Mouse (Mus musculus) midbrain, embryonic 12.5 days (tissue): ENCODE results near the gene Arnt. TPM values are rescaled to one million over a fixed set of nuclear protein-coding genes. Genes with fewer than 3 reads are reported as not detected.
"Not testable (repeated sequence)": the region's sequence is repeated elsewhere in the genome, so short reads cannot be mapped to it uniquely, and the experiment has no call there.

Experiments
- ATAC-seq: fragments of 200-750 bp; cut with Nextera tagmentation; 2 replicates; pipeline ENCODE4 v1.8.0; 2017; ENCODE audit warnings: low read depth, moderate TSS enrichment, moderate library complexity; ENCODE audit not compliant: low FRiP score
- H3K27ac ChIP-seq: fragments of 300-500 bp; sonication (generic); replicated peaks from 2 replicates; pipeline ENCODE4 v1.5.1; 2016; ENCODE audit warnings: mild to moderate bottlenecking
- H3K27me3 ChIP-seq: fragments of 300-500 bp; sonication (generic); 2 replicates; pipeline ENCODE4 v1.6.1; 2016; ENCODE audit warnings: mild to moderate bottlenecking
- H3K36me3 ChIP-seq: fragments of 300-500 bp; sonication (generic); 2 replicates; pipeline ENCODE4 v1.6.1; 2016
- H3K4me1 ChIP-seq: fragments of 300-500 bp; sonication (generic); 2 replicates; pipeline ENCODE4 v1.6.1; 2016
- H3K4me2 ChIP-seq: fragments of 300-500 bp; sonication (generic); replicated peaks from 2 replicates; pipeline ENCODE4 v1.6.1; 2016; ENCODE audit warnings: mild to moderate bottlenecking, moderate library complexity
- H3K4me3 ChIP-seq: fragments of 300-500 bp; sonication (generic); 2 replicates; pipeline ENCODE4 v1.5.1; 2016; ENCODE audit warnings: mild to moderate bottlenecking
- H3K9ac ChIP-seq: fragments of 300-500 bp; sonication (generic); replicated peaks from 2 replicates; pipeline ENCODE4 v1.6.1; 2016; ENCODE audit warnings: mild to moderate bottlenecking, moderate library complexity
- H3K9me3 ChIP-seq: fragments of 300-500 bp; sonication (generic); 2 replicates; pipeline ENCODE4 v1.6.1; 2016; ENCODE audit warnings: mild to moderate bottlenecking
- WGBS: fragments of 180-500 bp; shearing (Covaris S2); methylation state at CpG from one replicate; pipeline ENCODE4 v1.1.7; 2016; 5-methylcytosine and 5-hydroxymethylcytosine counted together
- polyA plus RNA-seq: library from polyadenylated mRNA; unstranded; fragments of >200 nt; fragmentation: Nextera tagmentation; extraction: Ambion mirVana; gene quantifications from 2 replicates; pipeline ENCODE4 v1.2.1, GENCODE M21; 2016

Gene Arnt
- polyA plus RNA-seq = 32.9 and 33.2 TPM in 2 replicates

- Histone ChIP-seq H3K9ac (peak within 1 kb of the TSS; percentile 77), H3K27me3 (no peaks in the 10 kb centered on the region), H3K4me3 (peak within 1 kb of the TSS; percentile 87), H3K9me3 (no peaks in the 10 kb centered on the region), H3K4me1 (peaks cover 7% of the 10 kb centered on the region; the same call in 1 of the 2 replicates), H3K36me3 (peaks cover 12% of the 10 kb centered on the region), H3K4me2 (peak within 1 kb of the TSS; percentile 74), H3K27ac (peak within 1 kb of the TSS; percentile 66)
- peak; percentile 100 for ATAC-seq
- WGBS = under 1% methylated on average over 47 of the region's 47 CpGs
Measured at GRCm38 (mm10) chr3:95434136-95434982, at the start of gene Arnt. Gene Arnt, plus strand, starts transcription at chr3:95434388.

- WGBS = 82% methylated on average over 5 of the region's 5 CpGs
- no peaks in the 10 kb centered on the region for H3K9me3 ChIP-seq
- ATAC-seq = no peak
- H3K27me3 ChIP-seq = no peaks in the 10 kb centered on the region
- H3K4me1 ChIP-seq = no peaks in the 10 kb centered on the region
- no peak overlapping the region for H3K9ac ChIP-seq
- H3K4me3 ChIP-seq = no peak overlapping the region
- H3K27ac ChIP-seq = no peak overlapping the region
- H3K36me3 ChIP-seq = no peaks in the 10 kb centered on the region
- H3K4me2 ChIP-seq = no peak overlapping the region
Measured at GRCm38 (mm10) chr3:95385401-95386075, 48.6 kb upstream of the Arnt start.

- Histone ChIP-seq H3K36me3 (no peaks in the 10 kb centered on the region), H3K27ac (no peak overlapping the region), H3K9ac (no peak overlapping the region), H3K4me1 (no peaks in the 10 kb centered on the region), H3K4me2 (no peak overlapping the region), H3K4me3 (no peak overlapping the region), H3K9me3 (0 out of 2 replicates have a peak, but pooled peaks cover 4% of the 10 kb centered on the region), H3K27me3 (no peaks in the 10 kb centered on the region)
- no peak for ATAC-seq
- 92% methylated on average over 4 of the region's 4 CpGs for WGBS
Measured at GRCm38 (mm10) chr3:95394385-95394784, 39.8 kb upstream of the Arnt start.

GRCm38 (mm10) chr3:95402741-95403140 lies 31.4 kb upstream of the Arnt start, which contains the start of gene 4930558C23Rik:
Gene 4930558C23Rik, minus strand, starts transcription at chr3:95402841.
- Histone ChIP-seq H3K4me3 (no peak within 1 kb of the TSS), H3K9ac (no peak within 1 kb of the TSS), H3K4me1 (no peaks in the 10 kb centered on the region), H3K9me3 (no peaks in the 10 kb centered on the region), H3K27ac (no peak within 1 kb of the TSS), H3K27me3 (no peaks in the 10 kb centered on the region), H3K4me2 (no peak within 1 kb of the TSS), H3K36me3 (no peaks in the 10 kb centered on the region)
- no peak for ATAC-seq
- whole genome bisulfite sequencing = 93% methylated on average over 3 of the region's 3 CpGs

DNA sequence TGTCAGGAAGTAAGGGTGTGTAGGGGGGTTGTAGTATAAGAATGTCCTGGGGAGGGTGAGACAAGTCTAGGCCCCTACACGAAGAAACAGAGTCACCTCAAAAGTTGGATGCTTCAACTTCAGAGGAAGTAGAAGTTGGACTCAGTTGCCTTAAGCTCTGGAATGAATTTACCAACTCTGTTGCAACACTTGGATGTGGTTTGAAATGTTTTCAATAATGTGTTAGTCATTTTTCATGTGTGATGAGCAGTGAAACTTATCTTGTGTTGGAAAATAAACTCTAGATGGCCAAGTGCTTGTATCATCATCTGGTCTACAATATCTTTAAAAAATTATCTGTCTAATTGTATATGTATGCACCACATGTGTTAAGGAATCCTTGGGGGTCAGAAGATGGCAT lies 26.5 kb upstream of the Arnt start:
- Histone ChIP-seq H3K9ac (no peak overlapping the region), H3K27ac (no peak overlapping the region), H3K4me1 (no peaks in the 10 kb centered on the region), H3K27me3 (no peaks in the 10 kb centered on the region), H3K9me3 (no peaks in the 10 kb centered on the region), H3K4me3 (no peak overlapping the region), H3K4me2 (no peak overlapping the region), H3K36me3 (no peaks in the 10 kb centered on the region)
- ATAC-seq = no peak
- 83% methylated on average over 1 of the region's 1 CpGs for WGBS

- H3K4me1 ChIP-seq = no peaks in the 10 kb centered on the region
- H3K36me3 ChIP-seq = no peaks in the 10 kb centered on the region
- no peaks in the 10 kb centered on the region for H3K9me3 ChIP-seq
- no peak overlapping the region for H3K4me3 ChIP-seq
- H3K27ac ChIP-seq = no peak overlapping the region
- no peaks in the 10 kb centered on the region for H3K27me3 ChIP-seq
- no peak for ATAC-seq
- no peak overlapping the region for H3K9ac ChIP-seq
- H3K4me2 ChIP-seq = no peak overlapping the region
- 88% methylated on average over 2 of the region's 2 CpGs for WGBS
Measured at GRCm38 (mm10) chr3:95408852-95409251, 25.3 kb upstream of the Arnt start.

DNA sequence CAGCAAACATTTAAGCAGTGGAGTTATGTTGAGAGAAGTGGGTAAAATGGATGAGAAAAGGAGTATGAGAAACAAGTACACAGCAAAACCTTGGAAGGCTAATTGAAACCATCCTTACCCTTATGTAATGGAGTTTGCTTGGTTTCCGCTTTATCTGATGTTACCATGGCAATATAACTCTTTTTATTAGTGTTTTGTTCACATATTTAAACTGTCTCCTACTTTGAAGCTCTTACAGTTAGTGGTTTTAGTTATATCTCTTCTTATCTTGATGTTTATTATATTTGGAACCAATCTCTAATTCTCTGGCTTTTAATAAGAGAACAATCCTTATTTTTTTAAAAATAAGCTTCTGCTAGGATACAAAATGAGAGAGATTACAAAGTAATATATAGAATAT lies 21.9 kb upstream of the Arnt start:
- H3K4me3 ChIP-seq = no peak overlapping the region
- WGBS = 85% methylated on average over 1 of the region's 1 CpGs
- no peaks in the 10 kb centered on the region for H3K36me3 ChIP-seq
- ATAC-seq = no peak
- H3K4me2 ChIP-seq = no peak overlapping the region
- no peak overlapping the region for H3K27ac ChIP-seq
- no peaks in the 10 kb centered on the region for H3K27me3 ChIP-seq
- 0 out of 2 replicates have a peak, but pooled peaks cover 2% of the 10 kb centered on the region for H3K9me3 ChIP-seq
- H3K4me1 ChIP-seq = no peaks in the 10 kb centered on the region
- no peak overlapping the region for H3K9ac ChIP-seq

DNA sequence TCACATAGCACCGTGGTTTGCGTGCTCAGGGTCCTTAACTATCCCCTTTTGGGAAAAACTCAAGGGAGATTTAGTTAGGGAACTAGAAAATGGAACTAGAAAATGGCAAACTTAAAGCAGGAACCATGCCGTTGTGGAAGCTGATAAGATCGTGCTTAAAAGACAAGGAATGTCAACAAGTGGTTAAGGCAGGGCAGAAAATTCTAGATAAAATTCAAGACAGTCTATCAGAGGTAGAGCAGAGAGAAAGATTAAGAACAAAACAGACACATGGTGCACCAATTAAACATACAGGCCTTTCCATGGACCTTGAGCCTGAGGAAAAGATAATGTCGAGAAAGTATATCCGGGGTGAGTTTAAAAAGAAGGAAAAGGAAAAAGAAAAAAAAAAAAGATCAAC lies 16.3 kb upstream of the Arnt start:
- Histone ChIP-seq H3K9ac (no peak overlapping the region), H3K27me3 (no peaks in the 10 kb centered on the region), H3K4me2 (no peak overlapping the region), H3K4me3 (no peak overlapping the region), H3K27ac (no peak overlapping the region), H3K36me3 (no peaks in the 10 kb centered on the region), H3K4me1 (no peaks in the 10 kb centered on the region), H3K9me3 (peaks cover 15% of the 10 kb centered on the region; the same call in 1 of the 2 replicates)
- 97% methylated on average over 6 of the region's 6 CpGs for WGBS
- no peak for ATAC-seq

- H3K4me2 ChIP-seq, H3K27ac ChIP-seq, H3K9me3 ChIP-seq, H3K4me1 ChIP-seq, H3K36me3 ChIP-seq, H3K4me3 ChIP-seq, ATAC-seq, H3K27me3 ChIP-seq, H3K9ac ChIP-seq: not testable (repeated sequence)
- 94% methylated on average over 5 of the region's 5 CpGs for WGBS
Measured at GRCm38 (mm10) chr3:95426476-95426875, 7.7 kb upstream of the Arnt start.

- not testable (repeated sequence) for H3K27ac ChIP-seq, H3K36me3 ChIP-seq, H3K4me1 ChIP-seq, H3K27me3 ChIP-seq, H3K9ac ChIP-seq, H3K9me3 ChIP-seq
- ATAC-seq = peak; percentile 69
- WGBS = 62% methylated on average over 8 of the region's 33 CpGs
- Histone ChIP-seq H3K4me2 (peak overlapping the region; percentile 48), H3K4me3 (peak overlapping the region; percentile 33)
Measured at GRCm38 (mm10) chr3:95427117-95427890, 6.9 kb upstream of the Arnt start.

- H3K4me1 ChIP-seq, ATAC-seq, H3K27me3 ChIP-seq, H3K36me3 ChIP-seq, H3K27ac ChIP-seq, H3K9me3 ChIP-seq, H3K9ac ChIP-seq: not testable (repeated sequence)
- H3K4me3 ChIP-seq = peak overlapping the region; percentile 33
- peak overlapping the region; percentile 48 for H3K4me2 ChIP-seq
- WGBS = 30% methylated on average over 16 of the region's 21 CpGs
Measured at GRCm38 (mm10) chr3:95427891-95428238, 6.3 kb upstream of the Arnt start.

GRCm38 (mm10) chr3:95428423-95428822 lies 5.8 kb upstream of the Arnt start:
- H3K9ac ChIP-seq, H3K9me3 ChIP-seq, H3K4me3 ChIP-seq, ATAC-seq, H3K27me3 ChIP-seq, H3K36me3 ChIP-seq, H3K27ac ChIP-seq, H3K4me2 ChIP-seq, H3K4me1 ChIP-seq: not testable (repeated sequence)
- 83% methylated on average over 4 of the region's 11 CpGs for WGBS
